15 mouse cellular contexts compared by ENCODE assay signal in the genomic region with DNA sequence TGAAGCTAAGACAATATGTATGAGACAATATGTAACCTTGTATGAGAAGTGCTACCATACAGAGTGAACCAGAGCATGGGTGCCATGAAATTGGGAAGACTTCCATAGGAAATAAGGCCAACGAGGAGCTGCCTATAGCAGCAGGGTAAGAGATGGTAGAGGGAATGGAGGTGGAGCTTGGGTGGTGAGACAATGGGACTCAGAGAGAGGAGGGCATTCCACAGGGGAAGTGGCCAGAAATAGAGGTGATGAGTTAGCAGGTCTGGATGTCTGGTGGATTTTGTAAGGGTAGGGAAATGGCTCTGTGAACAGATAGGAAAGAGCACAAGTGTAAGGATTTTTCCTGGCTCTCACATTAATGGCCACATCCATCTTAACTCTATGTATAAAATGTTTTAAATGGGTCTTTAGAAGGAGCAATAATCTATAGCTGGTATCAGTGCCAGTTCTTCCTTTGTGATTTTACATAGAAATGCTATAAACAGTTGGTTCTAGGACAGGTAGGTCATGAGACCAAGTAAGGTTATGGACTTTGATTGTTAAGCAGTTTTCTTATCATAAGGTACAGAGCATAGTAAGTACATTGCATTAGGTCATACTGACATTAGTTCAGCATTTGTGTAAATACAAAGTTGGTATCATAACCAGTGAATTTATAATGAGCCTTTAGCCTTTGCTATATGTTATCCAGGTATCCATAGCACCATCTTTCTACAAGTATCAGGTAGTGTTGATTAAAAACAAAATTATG. TPM values are rescaled to one million over a fixed set of nuclear protein-coding genes. Genes with fewer than 3 reads are reported as not detected.
DNase-seq lines count a peak whose midpoint lies in the region; ATAC-seq and TF ChIP-seq lines count a peak whose summit lies in the region.
"Had no signal": no experiment of that assay in that cellular context is flagged by ENCODE, and none has a peak within 500 bp of the region (broad histone marks: within the 10 kb centered on the region; RNA-seq: fewer than 3 reads in every experiment).

No protein-coding gene starts in this region.

- H3K27me3 ChIP-seq in heart, embryonic 14.5 days (ENCODE audit: control insufficient read depth, insufficient read depth, low read length): no peaks in the 10 kb centered on the region
- H3K27me3 ChIP-seq in liver, embryonic 11.5 days (replicated peaks; ENCODE audit: control insufficient read depth, insufficient read depth, low read length): no peaks in the 10 kb centered on the region

- no peaks in the 10 kb centered on the region for H3K9me3 ChIP-seq in heart, embryonic 14.5 days (ENCODE audit: control insufficient read depth, low read length)
- no peaks in the 10 kb centered on the region for H3K9me3 ChIP-seq in liver, embryonic 11.5 days (ENCODE audit: control insufficient read depth, low read length)
- H3K9me3 ChIP-seq: G1E had no signal

- ATAC-seq in heart, embryonic 14.5 days (ENCODE audit: insufficient number of reproducible peaks, insufficient read depth, low FRiP score, low read depth): peak; percentile 59; the same call in 1 of the 2 replicates
- ATAC-seq in liver, embryonic 11.5 days (replicated peaks; ENCODE audit: low FRiP score): 0 out of 2 replicates have a peak, but pooled peaks have one; percentile 22
- ATAC-seq: forebrain, embryonic 14.5 days; hindbrain, postnatal 0 days; midbrain, embryonic 16.5 days had no signal

- peak overlapping the region; percentile 40; the same call in 1 of the 2 replicates for H3K27ac ChIP-seq in layer of hippocampus, adult 2 months
- H3K27ac ChIP-seq in heart, embryonic 14.5 days (replicated peaks in 1 of 2; ENCODE audit: control insufficient read depth in 1 of 2, insufficient read depth in 1 of 2, low read depth in 2 of 2, low read length in 2 of 2): peak overlapping the region; percentile 89 to 91
- H3K27ac ChIP-seq in liver, embryonic 11.5 days (ENCODE audit: low read depth, low read length): no peak overlapping the region
- H3K27ac ChIP-seq: hindbrain, postnatal 0 days had no signal

- no peak for TF ChIP-seq CTCF in layer of hippocampus, adult 2 months (conservative IDR thresholded peaks at IDR 0.05)

- 17% methylated on average over 1 of the region's 1 CpGs for WGBS in heart, embryonic 14.5 days
- WGBS in liver, embryonic 11.5 days: 69% methylated on average over 1 of the region's 1 CpGs

- no peaks in the 10 kb centered on the region for H3K36me3 ChIP-seq in heart, embryonic 14.5 days (ENCODE audit: control insufficient read depth, insufficient read depth, low read length)
- H3K36me3 ChIP-seq in liver, embryonic 11.5 days (ENCODE audit: control insufficient read depth, insufficient read depth, low read length): no peaks in the 10 kb centered on the region; the same call in 1 of the 2 replicates

- H3K9ac ChIP-seq in heart, embryonic 14.5 days (ENCODE audit: low read length): no peak overlapping the region
- no peak overlapping the region for H3K9ac ChIP-seq in liver, embryonic 11.5 days (ENCODE audit: low read depth, low read length)

- intact Hi-C loops in left cerebral cortex, postnatal 4 days (cut with DNase I): no loop called here

- peak overlapping the region; percentile 56; the same call in 1 of the 2 replicates for H3K4me2 ChIP-seq in heart, embryonic 14.5 days (ENCODE audit: low read length)
- H3K4me2 ChIP-seq in liver, embryonic 11.5 days: no peak overlapping the region

- peaks cover 5 to 71% of the 10 kb centered on the region in 2 experiments for H3K4me1 ChIP-seq in heart, embryonic 14.5 days (ENCODE audit: control insufficient read depth in 2 of 2, insufficient read depth in 2 of 2, low read length in 2 of 2)
- peaks cover 29% of the 10 kb centered on the region for H3K4me1 ChIP-seq in liver, embryonic 11.5 days (replicated peaks; ENCODE audit: control insufficient read depth, insufficient read depth, low read length)

- DNase-seq in layer of hippocampus, adult 2 months (ENCODE audit: low spot score in 2 of 2): no peak
- DNase-seq in layer of hippocampus, adult 18-20 months (ENCODE audit: low spot score in 2 of 2): no peak
- no peak for DNase-seq in liver, embryonic 11.5 days (ENCODE audit: low spot score)
- no peak for DNase-seq in urinary bladder, postnatal 10 days (ENCODE audit: low spot score)
- no peak for DNase-seq in embryo, embryonic 11 days
- no peak for DNase-seq in left cerebral cortex, postnatal 4 days
- DNase-seq: adrenal gland, adult 2 months; cerebellum, adult 9-10 months; lung, adult 18-20 months; right cerebral cortex, postnatal 25 days had no signal

- no peak overlapping the region for H3K4me3 ChIP-seq in layer of hippocampus, adult 2 months
- no peak overlapping the region for H3K4me3 ChIP-seq in heart, embryonic 14.5 days (ENCODE audit: control insufficient read depth in 1 of 2, insufficient read depth in 1 of 2, low read depth in 1 of 2, low read length in 2 of 2)
- H3K4me3 ChIP-seq in liver, embryonic 11.5 days (ENCODE audit: low read depth, low read length): no peak overlapping the region

RNA-seq across cellular contexts. Expression of gene Cpeb4, which starts 30.4 kb away (rescaled TPM):
- 100 to 1,000 TPM; 153 to 156 TPM for total RNA-seq in layer of hippocampus, adult 2 months (2021)
- 100 to 1,000 TPM; 148 to 155 TPM for total RNA-seq in layer of hippocampus, adult 18-20 months (2021)
- polyA plus RNA-seq in heart, embryonic 14.5 days (2014; fragmentation: Nextera tagmentation; extraction: Ambion mirVana): 14.8 and 15.4 TPM in 2 replicates
- 14.4 and 15.8 TPM in 2 replicates for polyA plus RNA-seq in liver, embryonic 11.5 days (2014; fragmentation: Nextera tagmentation; extraction: Ambion mirVana)
- total RNA-seq in left cerebral cortex, postnatal 4 days (2021): 100 to 1,000 TPM; 148 to 149 TPM
